Mouse (Mus musculus): ENCODE data around the gene Cntn5. TPM values are rescaled to one million over a fixed set of nuclear protein-coding genes. Genes with fewer than 3 reads are reported as not detected.

Gene Cntn5
- 0.20 and 0.42 TPM in 2 replicates for polyA plus RNA-seq (2016; fragmentation: Nextera tagmentation; extraction: Ambion mirVana)

DNA sequence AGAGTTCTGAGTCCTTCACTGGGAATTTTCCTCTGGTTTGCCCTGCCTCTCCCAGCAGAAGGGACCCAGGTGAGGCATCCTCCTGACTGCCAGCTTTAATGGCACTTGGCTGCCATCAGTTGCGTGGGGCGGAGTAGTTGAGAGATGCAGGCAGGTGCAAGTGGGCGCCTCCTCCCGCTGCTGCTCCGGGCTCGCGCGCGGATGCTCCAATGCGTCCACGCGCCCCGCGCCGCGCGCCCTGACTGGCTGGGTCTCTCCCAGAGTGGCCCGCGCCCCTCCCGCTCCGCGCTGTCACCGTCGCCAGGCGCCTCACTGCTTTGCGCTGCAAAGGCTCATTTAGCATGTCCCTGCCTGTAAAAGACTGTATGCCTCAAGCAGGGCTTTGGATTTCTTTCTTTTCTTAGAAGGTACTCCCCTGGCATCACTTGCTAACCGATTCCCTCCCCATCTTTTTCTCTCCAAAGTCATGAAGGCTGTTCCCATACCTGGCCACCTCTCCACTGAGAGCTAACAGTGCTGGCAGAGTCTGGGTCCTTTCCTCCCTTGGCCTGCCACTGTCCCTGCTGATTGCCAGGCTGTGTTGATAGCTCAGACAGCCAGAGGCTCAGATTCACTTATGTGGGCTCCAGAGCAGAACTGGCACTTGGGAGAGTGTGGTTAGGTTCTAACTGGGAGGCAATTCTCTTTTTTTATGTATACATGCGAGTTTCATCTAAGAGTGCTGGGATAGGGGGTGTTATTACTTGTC is at the start of gene Cntn5:
Gene Cntn5, minus strand, starts transcription at position 160 of the 748 bp plus-strand sequence.
- H3K27me3 ChIP-seq (replicated peaks; ENCODE audit: low read depth, poor library complexity, severe bottlenecking) = peaks cover 13% of the 10 kb centered on the region
- peak within 1 kb of the TSS; percentile 54 for H3K4me3 ChIP-seq
- peak; percentile 62 for DNase-seq (ENCODE audit: low spot score)
- H3K4me1 ChIP-seq = peaks cover 9% of the 10 kb centered on the region
- H3K36me3 ChIP-seq (replicated peaks) = no peaks in the 10 kb centered on the region
- H3K27ac ChIP-seq (replicated peaks) = no peak within 1 kb of the TSS
- 4% methylated on average over 28 of the region's 28 CpGs for WGBS
- H3K9me3 ChIP-seq = no peaks in the 10 kb centered on the region

- Histone ChIP-seq H3K9me3 (no peaks in the 10 kb centered on the region), H3K4me1 (no peaks in the 10 kb centered on the region), H3K27me3 (replicated peaks; ENCODE audit: low read depth, poor library complexity, severe bottlenecking) (no peaks in the 10 kb centered on the region), H3K27ac (replicated peaks) (no peak overlapping the region), H3K4me3 (no peak overlapping the region), H3K36me3 (replicated peaks) (no peaks in the 10 kb centered on the region)
- no peak for DNase-seq (ENCODE audit: low spot score)
Observed at GRCm38 (mm10) chr9:10950470-10950869, 45.9 kb upstream of the Cntn5 start.

DNA sequence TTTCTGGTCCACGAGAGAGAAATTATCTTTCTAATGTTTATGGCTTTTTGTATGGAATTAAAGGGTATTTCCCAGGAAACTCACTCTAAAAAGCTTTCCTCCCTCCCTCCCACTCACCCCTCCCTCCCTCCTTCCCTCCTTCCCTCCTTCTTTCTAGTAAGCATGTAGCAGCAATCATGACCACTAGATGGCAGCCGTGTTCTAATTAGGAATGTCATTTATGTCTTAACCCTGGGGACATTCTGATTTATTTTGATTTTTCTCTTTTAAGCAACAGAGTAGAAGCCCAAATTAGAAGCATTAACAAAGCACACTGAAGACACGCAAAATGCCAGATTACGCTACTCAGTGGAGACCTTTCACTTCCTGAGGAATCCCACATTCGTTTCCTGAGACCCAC is 5.0 kb upstream of the Cntn5 start:
- peak; percentile 44 for DNase-seq (ENCODE audit: low spot score)
- peaks cover 5% of the 10 kb centered on the region for H3K4me1 ChIP-seq
- H3K4me3 ChIP-seq = no peak overlapping the region
- no peaks in the 10 kb centered on the region for H3K9me3 ChIP-seq
- H3K27ac ChIP-seq (replicated peaks) = no peak overlapping the region
- no peaks in the 10 kb centered on the region for H3K36me3 ChIP-seq (replicated peaks)
- peaks cover 7% of the 10 kb centered on the region for H3K27me3 ChIP-seq (replicated peaks; ENCODE audit: low read depth, poor library complexity, severe bottlenecking)
- WGBS = 29% methylated on average over 5 of the region's 5 CpGs

GRCm38 (mm10) chr9:10905696-10906095 is 1.1 kb upstream of the Cntn5 start:
- Histone ChIP-seq H3K36me3 (replicated peaks) (no peaks in the 10 kb centered on the region), H3K9me3 (no peaks in the 10 kb centered on the region), H3K27ac (replicated peaks) (no peak overlapping the region), H3K4me3 (no peak overlapping the region), H3K4me1 (peaks cover 9% of the 10 kb centered on the region), H3K27me3 (replicated peaks; ENCODE audit: low read depth, poor library complexity, severe bottlenecking) (peaks cover 13% of the 10 kb centered on the region)
- DNase-seq (ENCODE audit: low spot score) = no peak
- WGBS = 79% methylated on average over 9 of the region's 9 CpGs

- H3K27me3 ChIP-seq (replicated peaks; ENCODE audit: low read depth, poor library complexity, severe bottlenecking) = no peaks in the 10 kb centered on the region
- H3K36me3 ChIP-seq (replicated peaks) = no peaks in the 10 kb centered on the region
- 41% methylated on average over 1 of the region's 1 CpGs for WGBS
- H3K9me3 ChIP-seq = no peaks in the 10 kb centered on the region
- H3K4me1 ChIP-seq = no peaks in the 10 kb centered on the region
- H3K4me3 ChIP-seq = no peak overlapping the region
- no peak overlapping the region for H3K27ac ChIP-seq (replicated peaks)
- DNase-seq (ENCODE audit: low spot score) = no peak
Observed at GRCm38 (mm10) chr9:10879758-10880157, 24.8 kb downstream of the Cntn5 start.

DNA sequence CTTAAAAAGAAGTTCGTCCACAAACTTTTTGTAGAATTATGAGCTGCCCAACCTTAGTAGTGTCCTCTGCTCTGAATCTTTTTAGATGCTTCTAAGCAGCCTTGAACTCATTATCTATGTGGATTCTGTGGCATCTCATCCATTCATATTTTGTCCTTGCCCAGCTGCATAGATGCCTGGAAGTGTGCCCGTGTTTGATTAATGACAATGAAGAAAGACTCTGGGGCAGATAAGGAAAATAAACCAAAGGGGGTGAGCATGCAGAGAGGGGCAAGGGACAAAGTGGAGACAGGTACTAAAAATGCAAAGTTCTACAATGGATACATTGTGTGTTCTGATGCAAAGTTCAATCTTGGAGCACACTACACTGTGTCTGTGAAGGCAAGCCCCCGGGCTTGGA is 30.7 kb downstream of the Cntn5 start:
- Histone ChIP-seq H3K4me3 (no peak overlapping the region), H3K27ac (replicated peaks) (no peak overlapping the region), H3K4me1 (no peaks in the 10 kb centered on the region), H3K9me3 (no peaks in the 10 kb centered on the region), H3K36me3 (replicated peaks) (no peaks in the 10 kb centered on the region), H3K27me3 (replicated peaks; ENCODE audit: low read depth, poor library complexity, severe bottlenecking) (no peaks in the 10 kb centered on the region)
- 82% methylated on average over 3 of the region's 3 CpGs for WGBS
- DNase-seq (ENCODE audit: low spot score) = no peak

GRCm38 (mm10) chr9:10856204-10856892 is 48.2 kb downstream of the Cntn5 start:
- 93% methylated on average over 3 of the region's 3 CpGs for WGBS
- no peaks in the 10 kb centered on the region for H3K27me3 ChIP-seq (replicated peaks; ENCODE audit: low read depth, poor library complexity, severe bottlenecking)
- DNase-seq (ENCODE audit: low spot score) = no peak
- H3K4me3 ChIP-seq = no peak overlapping the region
- H3K4me1 ChIP-seq = no peaks in the 10 kb centered on the region
- H3K36me3 ChIP-seq (replicated peaks) = no peaks in the 10 kb centered on the region
- H3K27ac ChIP-seq (replicated peaks) = no peak overlapping the region
- H3K9me3 ChIP-seq = no peaks in the 10 kb centered on the region

GRCm38 (mm10) chr9:10816711-10817110 is 87.9 kb downstream of the Cntn5 start:
- 77% methylated on average over 1 of the region's 1 CpGs for WGBS
- H3K36me3 ChIP-seq (replicated peaks) = no peaks in the 10 kb centered on the region

DNA sequence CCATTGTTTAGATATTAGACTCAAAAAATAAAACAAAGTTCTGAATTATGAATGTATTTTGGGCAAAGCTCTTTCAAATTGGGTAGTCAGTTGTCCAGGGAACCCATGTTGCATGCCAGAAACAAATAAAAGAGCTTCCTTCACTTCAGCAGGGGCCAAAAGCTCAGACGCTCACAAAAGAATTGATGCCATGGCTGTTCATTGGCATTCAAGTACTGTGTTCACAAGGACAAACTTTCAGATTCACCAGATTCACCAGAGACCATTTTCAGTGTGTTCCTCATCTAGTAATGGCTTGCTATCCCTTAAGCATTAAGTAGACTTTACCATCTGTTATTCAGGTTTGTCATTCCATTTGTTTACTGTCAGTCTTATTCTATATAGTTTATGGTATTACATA is 107.4 kb downstream of the Cntn5 start:
- Histone ChIP-seq H3K27ac (replicated peaks) (no peak overlapping the region), H3K27me3 (replicated peaks; ENCODE audit: low read depth, poor library complexity, severe bottlenecking) (no peaks in the 10 kb centered on the region), H3K9me3 (no peaks in the 10 kb centered on the region), H3K4me1 (no peaks in the 10 kb centered on the region), H3K4me3 (no peak overlapping the region), H3K36me3 (replicated peaks) (no peaks in the 10 kb centered on the region)
- DNase-seq (ENCODE audit: low spot score) = no peak
- WGBS = 86% methylated on average over 1 of the region's 1 CpGs

More at GRCm38 (mm10) chr9:10816711-10817110, 87.9 kb downstream of the Cntn5 start:
- Histone ChIP-seq H3K9me3 (no peaks in the 10 kb centered on the region), H3K27ac (replicated peaks) (no peak overlapping the region), H3K4me1 (peaks cover 4% of the 10 kb centered on the region; the same call in 1 of the 2 replicates), H3K27me3 (replicated peaks; ENCODE audit: low read depth, poor library complexity, severe bottlenecking) (no peaks in the 10 kb centered on the region), H3K4me3 (no peak overlapping the region)
- no peak for DNase-seq (ENCODE audit: low spot score)

DNA sequence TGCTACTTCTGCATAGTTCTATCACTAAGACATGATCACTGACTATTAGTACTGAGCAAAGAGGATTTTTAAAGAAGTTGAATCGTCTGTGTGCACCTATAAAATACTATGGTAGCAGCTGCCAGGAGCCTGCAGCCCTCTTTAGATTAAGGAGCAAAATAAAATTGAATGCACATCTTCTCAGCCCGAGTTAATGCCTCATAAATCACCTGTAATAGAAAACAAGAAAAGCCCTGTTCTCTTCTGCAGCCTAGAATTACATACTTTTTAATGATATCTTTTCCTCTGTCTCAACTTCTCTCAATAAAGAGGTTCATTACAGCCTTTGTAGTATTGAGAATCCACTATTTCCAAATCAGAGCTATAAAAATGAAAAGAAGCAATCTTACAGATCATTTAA is 109.5 kb downstream of the Cntn5 start:
- no peaks in the 10 kb centered on the region for H3K27me3 ChIP-seq (replicated peaks; ENCODE audit: low read depth, poor library complexity, severe bottlenecking)
- WGBS = 75% methylated on average over 2 of the region's 2 CpGs
- no peaks in the 10 kb centered on the region for H3K36me3 ChIP-seq (replicated peaks)
- no peaks in the 10 kb centered on the region for H3K9me3 ChIP-seq
- DNase-seq (ENCODE audit: low spot score) = no peak
- H3K4me3 ChIP-seq = no peak overlapping the region
- H3K27ac ChIP-seq (replicated peaks) = no peak overlapping the region
- no peaks in the 10 kb centered on the region for H3K4me1 ChIP-seq

- H3K4me3 ChIP-seq = no peak overlapping the region
- 91% methylated on average over 2 of the region's 2 CpGs for WGBS
Observed at GRCm38 (mm10) chr9:10731878-10732277, 172.7 kb downstream of the Cntn5 start.

DNA sequence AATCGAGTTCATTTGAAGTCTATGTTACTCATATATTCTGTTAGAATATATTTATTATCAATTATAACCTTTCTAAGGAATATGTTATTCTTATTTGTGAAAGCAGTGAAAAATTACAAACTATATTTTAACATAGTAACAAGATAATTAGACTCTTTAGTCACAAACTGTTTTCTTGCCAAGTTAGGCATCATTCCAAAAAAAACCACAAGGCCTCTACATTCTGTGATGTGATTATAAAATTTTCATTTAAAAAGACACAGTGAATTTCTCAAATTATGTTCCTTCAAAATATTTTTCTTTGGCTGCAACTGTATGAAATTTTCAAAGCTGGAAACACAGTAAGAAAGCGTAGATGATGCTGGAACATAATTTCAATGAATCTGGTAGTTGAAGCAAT is 180.4 kb downstream of the Cntn5 start:
- no peak for DNase-seq (ENCODE audit: low spot score)
- no peaks in the 10 kb centered on the region for H3K36me3 ChIP-seq (replicated peaks)
- no peaks in the 10 kb centered on the region for H3K27me3 ChIP-seq (replicated peaks; ENCODE audit: low read depth, poor library complexity, severe bottlenecking)
- H3K27ac ChIP-seq (replicated peaks) = no peak overlapping the region
- no peak overlapping the region for H3K4me3 ChIP-seq
- no peaks in the 10 kb centered on the region for H3K9me3 ChIP-seq
- WGBS = 89% methylated on average over 2 of the region's 2 CpGs
- no peaks in the 10 kb centered on the region for H3K4me1 ChIP-seq

More at GRCm38 (mm10) chr9:10731878-10732277, 172.7 kb downstream of the Cntn5 start:
- no peak overlapping the region for H3K27ac ChIP-seq (replicated peaks)
- no peaks in the 10 kb centered on the region for H3K4me1 ChIP-seq
- no peak for DNase-seq (ENCODE audit: low spot score)
- no peaks in the 10 kb centered on the region for H3K27me3 ChIP-seq (replicated peaks; ENCODE audit: low read depth, poor library complexity, severe bottlenecking)
- no peaks in the 10 kb centered on the region for H3K9me3 ChIP-seq
- no peaks in the 10 kb centered on the region for H3K36me3 ChIP-seq (replicated peaks)

DNA sequence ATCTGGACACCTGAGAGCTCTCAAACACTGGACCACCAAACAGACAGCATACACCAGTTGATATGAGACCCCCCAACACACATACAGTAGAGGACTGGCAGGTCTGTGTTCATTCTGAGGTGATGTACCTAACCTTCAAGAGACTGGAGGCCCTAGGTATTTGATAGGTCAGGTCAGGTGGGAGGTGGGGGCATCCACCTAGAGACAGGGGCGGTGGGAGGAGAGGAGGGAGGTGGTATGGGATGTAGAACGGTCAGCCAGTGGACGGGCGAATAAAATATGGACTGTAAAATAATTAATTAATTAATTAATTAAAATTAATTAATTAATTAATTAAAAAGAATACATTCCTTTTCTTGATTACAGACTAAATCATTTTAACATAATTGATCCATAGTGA is 182.5 kb downstream of the Cntn5 start:
- Histone ChIP-seq H3K4me1 (no peaks in the 10 kb centered on the region), H3K9me3 (no peaks in the 10 kb centered on the region), H3K27me3 (replicated peaks; ENCODE audit: low read depth, poor library complexity, severe bottlenecking) (no peaks in the 10 kb centered on the region), H3K4me3 (no peak overlapping the region), H3K36me3 (replicated peaks) (no peaks in the 10 kb centered on the region), H3K27ac (replicated peaks) (no peak overlapping the region)
- 88% methylated on average over 4 of the region's 4 CpGs for WGBS
- DNase-seq (ENCODE audit: low spot score) = no peak

Data from embryonic facial prominence, embryonic 10.5 days (tissue).